Mouse (Mus musculus) 416B (cell line): ENCODE measurements at regions not wholly inside any gene's neighbourhood (a gene's known extent, or its start where the extent isn't known, plus 50 kb on each side); places are given as distances from the start of the nearest gene placed in this dataset.

Source experiments
- DNase-seq: peaks from one replicate; pipeline ENCODE4 v3.0.0; 2011; ENCODE audit warnings: low read depth

GRCm38 (mm10) chr13:84133249-84133648, 88.8 kb upstream of the Tmem161b start:
- no peak for DNase-seq

- DNase-seq = no peak
Measured at GRCm38 (mm10) chr13:84140835-84141234, 81.3 kb upstream of the Tmem161b start.

GRCm38 (mm10) chr13:84151300-84151699, 70.8 kb upstream of the Tmem161b start:
- no peak for DNase-seq

GRCm38 (mm10) chr13:84152712-84153111, 69.4 kb upstream of the Tmem161b start:
- peak; percentile 9 for DNase-seq

GRCm38 (mm10) chr13:84153743-84154142, 68.4 kb upstream of the Tmem161b start:
- DNase-seq = no peak
